Mouse (Mus musculus) liver, postnatal 0 days (tissue): ENCODE results near the gene Nav2.

ENCODE experiments used
- CTCF ChIP-seq: sonication (generic); IDR thresholded peaks from 2 replicates; pipeline ENCODE4 v1.5.1; 2016; ENCODE audit warnings: antibody characterized with exemption, low read depth
- EP300 ChIP-seq: IDR thresholded peaks from 2 replicates; pipeline ENCODE4 v1.6.1; 2016; ENCODE audit warnings: antibody characterized with exemption, low read depth, mild to moderate bottlenecking

DNA sequence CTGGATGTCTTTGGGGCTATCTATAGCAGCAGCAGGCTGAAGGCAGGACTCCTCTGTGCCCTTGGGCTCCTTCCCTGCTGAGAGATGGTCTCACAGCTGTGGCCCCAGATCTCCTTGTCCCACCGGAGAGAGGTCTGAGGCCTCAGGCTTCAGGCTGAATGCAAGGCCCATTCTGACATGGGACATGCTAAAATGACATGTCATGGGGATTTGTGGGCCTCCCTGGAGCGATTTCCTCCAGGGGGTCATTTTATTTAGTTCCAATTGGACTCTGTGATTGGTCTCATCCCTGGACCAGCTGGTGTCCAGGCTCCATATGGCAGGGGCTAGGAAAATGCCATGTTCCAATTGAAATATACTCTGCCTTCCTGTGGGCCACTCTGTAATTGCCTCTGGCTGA lies 197.0 kb downstream of the Nav2 start:
- TF ChIP-seq CTCF: no peak
- no peak for TF ChIP-seq EP300
